Mouse (Mus musculus): ENCODE results near the gene Hebp1. TPM values are rescaled to one million over a fixed set of nuclear protein-coding genes. Genes with fewer than 3 reads are reported as not detected.

Hebp1 gene
- total RNA-seq, 2 experiments from 2014 or later = 11.5 to 16.8 TPM

DNA sequence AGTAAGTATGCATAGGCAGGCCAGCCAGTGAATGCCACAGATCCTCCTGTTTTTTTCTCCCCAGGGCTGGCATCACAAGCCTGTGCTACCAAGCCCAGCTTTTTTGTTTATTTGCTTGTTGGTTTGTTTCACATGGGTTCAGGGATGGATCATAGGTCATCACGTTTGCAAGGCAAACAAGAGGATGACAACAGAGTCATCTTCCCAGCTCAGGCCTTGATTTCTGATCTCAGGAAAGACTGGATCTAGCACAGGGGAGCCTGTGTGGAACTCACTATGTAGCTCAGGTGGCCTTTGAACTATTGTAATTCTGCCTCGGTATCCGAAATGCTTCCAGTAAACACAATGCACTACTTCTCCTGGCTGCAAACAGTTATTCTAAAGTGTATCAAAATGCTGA lies 35.5 kb downstream of the Hebp1 start:
- no peak for DNase-seq

DNA sequence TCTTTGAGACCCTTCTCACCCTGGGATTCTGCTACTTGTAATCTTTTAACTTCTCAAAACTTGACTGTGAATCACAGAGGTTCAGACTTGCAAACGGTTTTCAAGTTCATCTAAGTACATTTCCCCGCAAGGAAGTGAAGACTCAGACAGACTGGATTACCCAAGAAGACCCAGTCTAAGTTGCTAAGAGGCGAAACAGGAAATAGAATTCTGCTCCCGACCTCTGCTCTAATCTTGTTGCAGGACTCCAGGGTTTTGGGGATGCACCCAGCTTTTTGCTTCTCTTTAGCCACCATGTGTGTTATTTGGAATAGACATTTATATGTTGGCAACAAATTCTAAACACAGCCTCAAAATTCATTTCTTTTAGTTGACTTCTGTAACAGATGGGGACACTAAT lies 36.5 kb downstream of the Hebp1 start:
- no peak for DNase-seq

DNA sequence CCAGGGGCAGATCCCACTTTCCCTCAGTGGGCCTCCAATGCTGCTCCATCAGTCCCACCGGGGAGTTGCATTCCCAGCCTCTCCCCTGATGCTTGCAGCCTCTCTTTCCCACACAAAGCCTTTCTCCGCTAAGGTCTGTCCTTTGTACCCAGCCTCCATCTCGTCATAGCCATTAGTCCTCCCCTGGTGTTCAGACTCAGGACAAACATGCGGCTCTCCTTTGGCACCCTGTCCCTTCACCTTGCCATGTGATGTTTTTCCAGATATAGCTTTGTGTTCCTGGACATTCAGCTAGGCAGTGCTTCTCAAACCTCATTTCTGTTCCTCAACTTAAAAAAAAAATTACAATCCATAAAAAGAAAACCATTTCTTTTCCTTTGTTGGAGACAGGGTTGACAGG lies 39.3 kb downstream of the Hebp1 start:
- no peak for DNase-seq

DNA sequence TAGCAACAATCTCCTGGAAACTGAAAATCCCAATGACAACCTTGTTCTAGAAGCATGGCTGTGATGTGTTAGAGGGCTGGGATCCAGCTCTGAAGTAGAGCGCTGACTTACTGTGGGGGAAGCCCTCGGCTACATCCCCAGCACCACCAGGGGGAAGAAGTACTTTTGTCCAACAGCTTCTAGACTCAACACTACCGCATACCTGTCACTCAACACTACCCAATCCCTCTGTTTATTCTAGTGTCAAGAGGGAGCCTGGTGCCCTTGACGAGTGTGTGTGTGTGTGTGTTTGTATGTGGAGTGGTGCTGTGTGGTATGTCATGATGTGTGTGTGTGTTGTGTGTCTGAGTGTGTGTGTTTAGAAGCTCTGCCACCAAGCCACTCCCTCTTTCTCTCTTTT lies 40.3 kb downstream of the Hebp1 start:
- DNase-seq = no peak

DNA sequence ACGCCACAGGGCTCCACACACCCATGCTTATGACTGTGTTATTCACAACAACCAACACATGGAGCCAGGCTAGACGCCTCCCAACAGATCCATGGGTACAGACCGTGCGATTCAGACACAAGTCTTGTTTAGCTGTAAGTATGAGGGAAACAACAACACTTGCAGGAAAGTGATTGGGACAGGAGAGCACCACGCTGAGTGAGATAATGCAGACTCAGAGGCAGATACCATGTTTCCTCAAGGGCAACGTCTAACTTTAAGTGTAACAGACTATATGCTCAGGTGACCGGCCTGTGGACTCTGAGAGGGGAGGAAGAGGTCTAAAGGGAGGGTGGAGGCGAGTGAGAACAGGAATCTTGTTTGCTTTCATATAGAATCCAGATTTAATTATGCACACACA lies 41.2 kb downstream of the Hebp1 start:
- no peak for DNase-seq

DNA sequence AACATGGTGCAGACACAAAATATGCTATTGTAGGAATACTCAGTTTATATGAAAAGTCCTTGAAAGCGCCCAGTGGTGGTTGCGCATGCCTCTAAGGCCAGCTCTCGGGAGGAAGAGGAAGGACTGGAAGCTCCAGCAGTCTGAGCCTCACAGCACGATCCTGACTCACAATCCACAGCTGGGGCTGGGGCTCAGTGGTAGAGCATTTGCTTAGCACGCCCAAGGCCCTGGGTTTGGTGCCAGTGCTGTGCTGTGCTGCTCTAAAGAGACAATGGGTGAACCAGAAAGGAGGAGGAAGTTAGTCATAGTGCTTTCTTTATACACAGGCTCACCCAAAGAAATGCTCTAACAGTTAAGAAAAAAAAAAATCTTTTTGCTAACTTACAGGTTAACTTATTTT lies 44.1 kb downstream of the Hebp1 start:
- no peak for DNase-seq

DNA sequence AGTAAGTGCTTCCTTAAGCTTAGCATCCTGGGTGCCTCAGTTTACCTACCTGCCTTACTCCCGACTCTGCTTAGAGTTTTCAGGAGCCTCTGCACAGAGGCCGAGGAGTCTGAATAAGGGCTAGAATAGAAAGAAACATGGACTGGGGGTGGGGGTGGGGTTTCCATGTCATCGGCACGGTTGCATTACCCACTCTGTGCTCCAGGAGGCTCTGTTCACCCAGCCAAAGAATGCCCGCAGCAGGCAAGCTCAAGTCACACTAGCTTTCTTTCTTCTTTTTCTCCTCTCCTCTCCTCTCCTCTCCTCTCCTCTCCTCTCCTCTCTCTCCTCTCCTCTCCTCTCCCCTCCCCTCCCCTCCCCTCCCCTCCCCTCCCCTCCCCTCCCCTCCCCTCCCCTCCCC lies 47.5 kb downstream of the Hebp1 start:
- no peak for DNase-seq

DNA sequence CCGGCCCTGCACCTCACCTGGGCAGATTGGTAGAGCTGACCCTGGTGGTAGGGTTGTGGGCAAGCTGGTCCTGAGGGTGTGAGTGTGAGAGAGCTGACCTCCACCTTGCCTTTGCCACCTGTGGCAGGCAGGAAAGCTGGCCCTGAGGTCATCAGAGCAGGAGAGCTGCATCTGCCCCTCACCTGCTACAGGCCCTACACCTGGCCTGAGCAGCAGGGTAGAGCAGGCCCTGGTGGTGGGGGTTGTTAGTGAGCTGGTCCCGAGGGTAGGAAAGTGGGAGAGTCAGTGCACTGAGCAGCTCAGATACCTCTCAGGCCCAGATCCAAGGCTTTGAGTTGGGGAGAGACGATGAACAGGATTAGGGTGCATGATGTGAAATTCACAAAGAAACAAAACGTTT lies 48.1 kb downstream of the Hebp1 start:
- DNase-seq = no peak

DNA sequence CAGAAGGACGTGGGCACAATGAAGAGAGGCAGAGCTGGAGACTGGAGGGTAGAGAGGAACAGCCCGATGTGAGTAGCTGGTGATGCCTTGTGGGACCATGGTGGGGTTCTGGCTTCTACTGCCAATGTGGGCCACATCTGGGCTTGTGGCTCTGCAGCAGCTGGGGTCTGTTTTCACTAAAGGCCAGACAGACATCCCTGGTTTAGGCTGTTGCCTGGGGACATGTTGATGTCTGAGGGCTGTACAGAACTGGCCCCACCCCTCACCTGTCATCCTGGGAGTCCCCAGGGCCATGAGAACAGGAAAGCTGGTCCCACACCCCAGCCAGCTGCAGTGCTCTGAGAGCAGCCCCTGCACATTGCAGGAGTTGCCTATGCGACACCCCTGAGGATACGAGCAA lies 48.6 kb downstream of the Hebp1 start:
- no peak for DNase-seq

DNA sequence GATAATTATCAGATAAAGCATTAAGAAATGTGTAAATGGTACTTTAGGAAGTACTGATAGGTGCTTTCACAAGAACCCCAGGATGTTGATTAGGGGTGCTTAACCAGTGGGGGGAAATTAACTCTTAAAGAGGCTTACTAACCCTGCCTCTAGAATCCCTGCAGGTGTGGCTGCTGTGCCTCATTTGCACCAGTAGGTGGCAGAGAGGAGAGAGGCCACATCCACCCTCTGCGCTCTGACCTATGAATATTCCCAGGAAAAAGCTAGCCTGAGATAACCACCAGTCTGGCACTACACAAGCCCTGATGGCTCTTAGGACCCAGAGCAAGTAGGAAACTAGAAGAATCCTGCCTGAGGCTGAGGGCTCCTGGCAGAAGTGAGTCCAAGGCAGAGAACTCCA lies 49.3 kb downstream of the Hebp1 start:
- DNase-seq = no peak

DNA sequence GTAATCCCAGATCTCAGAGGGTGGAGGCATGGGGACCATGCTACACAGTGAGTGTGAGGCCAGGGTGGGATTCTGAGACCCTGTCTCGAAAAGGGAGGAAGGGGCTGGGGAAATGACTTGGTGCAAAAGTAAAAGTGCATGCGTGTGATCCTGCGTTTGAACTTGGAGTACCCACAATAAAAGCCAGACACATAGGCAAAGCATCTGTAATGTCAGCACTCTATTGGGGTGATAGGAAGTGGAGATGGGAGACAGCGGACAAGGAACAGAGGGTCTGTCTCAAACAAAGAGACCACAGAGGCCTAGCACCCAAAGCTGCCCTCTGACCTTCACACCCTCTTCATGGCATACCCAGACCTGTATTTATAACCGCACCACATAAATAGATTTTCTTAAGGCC lies 51.8 kb downstream of the Hebp1 start:
- DNase-seq = no peak

DNA sequence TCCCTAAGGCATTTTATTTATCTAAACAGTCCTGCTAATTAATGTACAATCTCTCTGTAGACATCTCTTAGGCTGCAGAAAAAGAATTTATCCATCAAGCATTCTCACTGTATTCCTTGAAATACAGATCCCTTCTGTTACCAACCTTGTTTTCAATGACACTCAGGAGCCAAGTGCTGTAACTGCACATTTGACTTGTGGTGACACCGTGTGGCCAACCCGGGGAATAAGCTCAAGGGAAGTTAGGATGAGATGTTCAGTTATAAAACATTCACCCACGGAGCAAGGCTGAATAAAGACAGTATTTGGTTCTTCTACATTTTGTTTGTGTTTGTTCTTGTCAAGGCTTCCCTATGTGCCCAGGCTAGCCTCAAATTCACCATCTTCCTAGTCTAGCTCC lies 53.3 kb downstream of the Hebp1 start:
- no peak for DNase-seq

DNA sequence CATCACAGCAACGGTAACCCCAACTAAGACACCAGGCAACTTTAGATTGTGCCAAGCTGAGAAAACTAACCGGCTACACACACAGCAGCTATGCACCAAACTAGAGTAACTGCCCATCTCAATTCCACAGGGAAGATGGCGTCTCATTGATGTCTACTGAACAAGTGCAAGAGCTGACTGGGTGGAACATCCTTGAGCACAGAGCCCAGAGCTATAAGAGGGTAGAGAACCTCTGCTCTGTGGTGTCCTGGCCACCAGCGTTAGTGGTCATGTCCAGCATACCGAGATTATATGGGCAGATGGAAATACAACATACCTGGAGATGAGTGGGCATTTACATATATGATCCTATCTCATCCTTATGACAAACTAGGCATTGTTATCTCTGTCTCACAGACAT lies 54.7 kb downstream of the Hebp1 start:
- DNase-seq = no peak

DNA sequence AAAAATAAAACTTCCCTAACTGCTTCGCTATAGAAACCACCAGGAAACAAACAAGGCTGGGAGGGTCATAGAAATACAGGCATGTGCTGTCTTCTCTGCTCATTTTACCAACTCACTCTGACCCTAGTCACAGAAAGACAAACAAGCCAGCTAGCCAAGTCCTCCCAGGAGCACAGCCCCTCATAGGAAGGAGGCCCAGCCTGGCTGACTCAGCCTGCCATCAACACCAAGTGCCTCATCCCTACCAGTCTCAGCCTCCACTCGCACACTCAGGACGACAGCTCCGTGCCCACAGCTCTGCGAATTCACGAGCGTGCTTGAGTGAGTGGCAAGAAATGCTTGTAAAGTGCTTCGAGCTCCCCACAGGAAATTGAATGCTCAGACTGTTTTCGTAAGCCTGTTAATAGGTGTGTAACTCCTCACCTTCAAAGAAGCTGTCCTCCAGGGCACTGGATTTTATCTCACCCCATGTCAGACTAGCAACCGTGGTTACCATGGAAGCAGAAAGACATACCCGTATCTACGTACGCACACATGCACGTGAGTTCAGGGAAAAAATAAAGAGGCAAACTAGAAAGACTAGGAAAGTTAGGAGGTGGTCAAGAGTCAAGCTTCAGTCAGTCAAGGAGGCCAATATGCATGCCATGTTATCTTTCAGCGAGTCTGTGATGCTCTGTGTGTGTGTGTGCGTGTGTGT lies 56.2 kb downstream of the Hebp1 start:
- no peak for DNase-seq

DNA sequence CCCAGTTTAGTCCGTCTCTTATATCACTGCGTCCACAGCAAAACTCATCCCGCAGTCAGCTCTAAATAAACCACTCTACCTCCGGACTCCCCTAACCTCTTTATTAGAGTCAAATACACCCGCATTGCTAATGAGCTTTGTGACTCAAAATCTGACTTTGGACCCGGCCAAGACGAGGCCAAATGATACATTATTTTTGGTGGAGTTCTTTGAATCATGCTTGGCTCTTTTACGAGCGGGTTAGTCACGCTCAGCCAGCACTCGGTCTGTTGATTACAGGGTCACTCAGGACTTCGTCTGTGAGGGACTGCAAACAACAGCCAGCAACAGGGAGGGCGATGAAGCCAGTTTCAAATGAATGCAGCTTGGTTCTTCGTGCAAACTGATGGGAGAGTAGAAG lies 59.1 kb downstream of the Hebp1 start:
- DNase-seq = no peak

DNA sequence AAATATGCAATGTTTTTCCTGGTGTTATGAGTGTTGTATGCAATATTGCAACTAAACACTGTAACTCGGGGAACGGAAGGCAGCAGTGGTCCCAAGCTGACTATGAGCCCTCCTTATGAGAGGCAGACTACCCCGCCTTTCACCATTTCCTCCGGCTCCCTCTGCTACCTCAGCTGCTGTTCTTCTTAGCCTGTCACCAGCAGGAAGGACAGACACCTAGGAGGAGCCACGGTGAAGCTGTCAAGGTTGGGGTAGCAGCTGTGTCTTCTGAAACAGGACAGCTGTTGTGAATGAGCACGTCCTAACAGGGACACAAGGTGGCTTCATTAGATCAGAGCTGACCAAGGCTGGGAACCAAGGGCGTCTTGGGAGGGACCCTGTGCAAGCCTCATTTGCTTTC lies 59.6 kb downstream of the Hebp1 start:
- no peak for DNase-seq

DNA sequence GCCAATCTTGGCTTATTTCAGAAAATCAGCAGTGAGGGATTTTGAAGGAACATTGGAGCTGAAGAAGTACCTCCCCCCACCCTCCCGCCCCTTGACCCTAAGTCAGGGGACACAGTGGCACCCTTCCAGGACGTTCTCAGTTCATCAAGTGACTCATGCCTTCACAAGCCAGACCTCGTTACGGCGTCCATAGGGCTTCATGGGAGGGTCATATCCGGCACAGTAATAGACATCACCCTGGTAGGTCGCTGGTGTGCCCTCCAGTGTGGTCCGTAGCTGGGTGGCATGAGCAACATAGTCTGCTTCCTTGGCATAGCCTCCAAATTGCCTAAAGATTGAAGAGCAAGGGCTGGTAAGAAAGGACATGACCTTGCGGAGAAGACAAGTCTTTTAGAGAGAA lies 60.1 kb downstream of the Hebp1 start:
- DNase-seq = peak; percentile 68

DNA sequence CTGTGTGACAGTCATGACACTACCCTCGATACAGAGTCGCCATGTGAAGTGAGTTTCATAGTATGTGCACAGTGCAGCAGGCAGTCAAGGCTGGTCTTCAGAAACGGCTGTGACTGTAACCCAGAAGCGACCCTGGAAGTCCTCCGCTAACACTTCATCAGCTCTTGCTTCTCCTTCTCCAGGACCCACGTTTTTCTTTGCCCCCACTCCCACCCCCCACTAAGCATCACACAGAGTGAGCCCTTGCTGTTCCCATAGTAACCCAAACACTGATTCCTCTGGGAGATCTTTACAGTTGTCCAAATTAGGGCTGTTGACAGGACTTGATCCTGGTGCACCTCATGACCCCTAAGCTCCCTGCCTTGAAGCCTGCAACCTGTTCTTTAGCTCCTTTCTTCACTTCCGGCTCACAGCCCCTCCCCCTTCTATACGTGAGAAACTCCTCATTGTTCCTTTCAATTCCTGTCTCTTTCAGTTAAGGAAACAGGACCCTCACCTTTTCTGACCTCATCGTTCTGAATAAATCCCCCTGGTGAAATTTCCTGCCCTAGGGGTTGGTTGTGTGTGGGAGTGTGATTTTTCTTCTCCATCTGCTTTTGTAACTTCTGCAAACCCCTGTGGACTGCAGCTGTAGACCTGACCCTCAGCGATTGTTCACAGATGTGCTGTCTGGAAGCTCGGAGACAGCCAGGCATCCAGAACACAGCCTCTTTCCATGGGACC lies 61.2 kb downstream of the Hebp1 start:
- no peak for DNase-seq

DNA sequence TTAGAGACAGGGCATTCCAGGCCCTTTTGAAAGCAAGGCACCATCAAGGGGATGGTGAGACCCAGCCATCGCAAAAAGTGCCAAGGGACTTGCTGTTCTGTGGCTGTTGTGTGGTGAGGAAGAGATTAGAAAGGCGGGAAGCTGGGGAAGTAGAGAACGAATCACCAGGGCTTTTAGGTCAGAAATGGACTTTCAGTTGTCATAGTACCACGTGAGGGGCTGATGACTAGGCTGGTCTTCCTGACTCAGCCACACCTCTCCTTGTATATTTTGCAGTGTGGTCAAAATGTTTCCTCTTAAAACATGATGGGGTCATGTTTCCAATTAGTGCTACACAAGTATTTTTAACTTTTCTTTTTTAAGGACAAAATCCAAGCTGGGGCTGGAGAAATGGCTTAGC lies 62.1 kb downstream of the Hebp1 start:
- DNase-seq = no peak

DNA sequence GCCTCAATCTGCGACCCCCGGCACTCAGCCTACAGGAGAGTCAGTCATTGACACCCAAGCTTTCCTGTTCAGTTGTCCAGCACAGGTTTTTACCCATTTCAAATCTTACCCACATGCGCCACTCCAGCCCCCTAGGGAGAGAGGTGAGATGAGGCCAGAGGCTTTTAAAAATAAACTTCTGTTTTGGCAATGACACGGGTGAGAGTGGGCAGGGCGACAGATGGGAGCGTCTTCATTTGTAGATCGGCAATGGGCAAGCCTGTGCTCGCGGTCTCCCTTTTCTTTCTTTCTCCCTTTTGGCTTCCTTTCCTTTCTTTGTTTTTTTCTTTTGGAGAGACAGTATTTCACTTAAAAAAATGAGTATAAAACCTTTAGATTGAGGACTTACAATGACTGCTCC lies 64.3 kb downstream of the Hebp1 start:
- DNase-seq = no peak

DNA sequence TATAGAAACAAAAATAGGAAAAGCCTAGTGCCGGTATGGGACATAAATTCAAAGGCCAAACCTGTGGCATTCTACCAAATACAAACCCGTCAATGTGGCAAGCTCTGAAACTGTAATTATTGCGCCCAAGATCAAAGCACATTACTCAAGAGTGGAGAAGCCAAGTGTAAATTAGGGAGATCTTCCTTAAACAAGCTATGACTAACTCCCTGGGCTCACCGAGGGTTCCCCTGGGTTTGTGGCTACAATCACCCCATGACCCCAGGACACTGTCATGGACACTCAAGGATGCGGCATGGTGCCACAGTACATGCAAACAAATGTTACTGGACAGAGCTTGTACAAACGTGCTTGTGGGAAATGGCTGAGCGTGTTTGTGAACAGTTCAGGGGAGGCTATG lies 64.7 kb downstream of the Hebp1 start:
- DNase-seq = no peak

DNA sequence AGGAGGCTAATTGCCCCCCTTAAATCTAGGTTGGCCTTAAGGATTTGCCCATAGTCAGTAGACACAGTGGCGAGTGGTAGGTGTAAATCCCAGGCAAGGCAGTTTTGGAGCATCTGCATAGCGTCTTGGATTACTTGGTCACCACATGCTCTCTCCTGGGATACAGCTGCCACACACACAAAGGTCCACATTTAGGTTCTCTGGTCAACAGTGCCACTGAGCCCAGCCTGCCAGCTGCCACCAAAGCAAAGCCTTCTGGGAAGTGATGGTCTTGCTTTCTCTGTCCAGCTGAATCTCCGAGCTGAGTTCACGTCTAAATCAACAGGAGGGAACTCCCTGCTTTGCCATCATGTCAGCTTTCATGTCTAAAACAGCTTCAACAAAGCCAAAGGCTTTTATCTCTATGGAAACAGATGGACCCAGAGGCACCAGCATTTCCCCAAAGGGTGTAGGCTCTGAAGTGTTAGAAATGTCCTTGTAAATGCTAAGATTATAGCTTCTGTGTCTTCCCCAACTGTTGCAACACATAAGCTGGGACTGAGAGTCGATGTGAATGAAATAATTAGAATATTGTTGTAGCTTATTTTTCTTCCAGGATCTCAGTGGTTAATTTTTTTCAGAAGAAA lies 73.0 kb downstream of the Hebp1 start:
- DNase-seq = no peak

DNA sequence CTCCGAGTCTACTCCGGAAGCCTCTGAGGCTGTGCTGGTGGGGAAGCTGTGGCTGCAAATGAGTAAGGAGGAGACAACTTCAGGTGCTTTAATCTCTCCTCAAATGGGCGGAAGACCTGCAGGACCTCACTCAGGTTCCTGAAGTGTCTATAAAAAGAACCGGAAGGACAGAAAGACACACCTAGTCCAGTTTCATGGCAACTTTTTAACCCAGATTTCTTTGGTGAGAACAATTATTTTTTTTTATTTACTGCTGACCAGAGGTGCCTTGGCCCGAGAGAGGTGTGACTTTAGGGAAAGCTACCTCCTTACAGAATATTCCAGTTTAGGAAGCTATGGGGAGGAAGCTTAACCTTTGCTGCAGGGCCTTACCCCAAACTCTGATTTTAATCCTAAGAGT lies 79.6 kb downstream of the Hebp1 start, which contains the start of gene Gprc5d:
Gprc5d (minus strand) TSS at position 101 of the 400 bp plus-strand sequence.
- DNase-seq = no peak

DNA sequence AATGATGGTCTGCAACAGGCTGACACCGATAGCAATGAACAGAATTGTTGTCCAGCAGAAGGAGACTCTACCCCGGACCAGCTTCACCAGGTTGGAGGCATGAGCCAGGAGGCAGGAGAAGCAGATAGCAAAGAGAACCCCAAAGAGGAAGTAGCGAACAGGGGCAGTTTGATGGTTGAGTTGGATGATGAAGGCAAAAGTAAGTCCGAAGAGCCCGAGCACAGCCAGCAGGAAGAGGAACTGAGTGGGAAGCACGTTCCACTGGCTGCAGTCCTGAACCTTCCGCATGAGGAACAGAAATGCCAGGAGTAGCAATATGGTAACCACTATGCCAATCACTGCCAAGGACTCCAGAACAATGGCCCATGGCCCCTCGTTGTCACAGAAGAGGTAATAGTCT lies 81.3 kb downstream of the Hebp1 start:
- DNase-seq = no peak

Data from gastrocnemius, postnatal 10 days (tissue).